Mouse (Mus musculus) midbrain, embryonic 11.5 days (tissue): ENCODE data around the gene Gzma. TPM values are rescaled to one million over a fixed set of nuclear protein-coding genes. Genes with fewer than 3 reads are reported as not detected.

Experiments used
- ATAC-seq: fragments of 200-750 bp; cut with Nextera tagmentation; 2 replicates; pipeline ENCODE4 v1.8.0; 2017; ENCODE audit warnings: moderate TSS enrichment, moderate library complexity; ENCODE audit not compliant: low FRiP score
- DNase-seq: peaks from one replicate; pipeline ENCODE4 v3.0.0; 2015; ENCODE audit warnings: low spot score; ENCODE audit errors: missing footprints
- H3K27ac ChIP-seq: fragments of 300-500 bp; sonication (generic); 2 replicates; pipeline ENCODE4 v1.5.1; 2014; ENCODE audit warnings: low read depth, low read length
- H3K27me3 ChIP-seq: fragments of 300-500 bp; sonication (generic); 2 replicates; pipeline ENCODE4 v1.6.1; 2014; ENCODE audit warnings: mild to moderate bottlenecking, low read length, moderate library complexity, mixed read lengths; ENCODE audit not compliant: control insufficient read depth, insufficient read depth
- H3K36me3 ChIP-seq: fragments of 300-500 bp; sonication (generic); 2 replicates; pipeline ENCODE4 v1.6.1; 2014; ENCODE audit warnings: mild to moderate bottlenecking, low read length, moderate library complexity, mixed read lengths; ENCODE audit not compliant: control insufficient read depth, insufficient read depth
- H3K4me1 ChIP-seq: fragments of 300-500 bp; sonication (generic); 2 replicates; pipeline ENCODE4 v1.6.1; 2014; ENCODE audit warnings: low read length; ENCODE audit not compliant: control insufficient read depth, insufficient read depth
- H3K4me2 ChIP-seq: fragments of 300-500 bp; sonication (generic); 2 replicates; pipeline ENCODE4 v1.6.1; 2014; ENCODE audit warnings: mild to moderate bottlenecking, moderate library complexity
- H3K4me3 ChIP-seq: fragments of 300-500 bp; sonication (generic); 2 replicates; pipeline ENCODE4 v1.5.1; 2014; ENCODE audit warnings: low read depth, low read length
- H3K9ac ChIP-seq: fragments of 300-500 bp; sonication (generic); 2 replicates; pipeline ENCODE4 v1.6.1; 2014; ENCODE audit warnings: low read length
- H3K9me3 ChIP-seq: fragments of 300-500 bp; sonication (generic); 2 replicates; pipeline ENCODE4 v1.6.1; 2016; ENCODE audit warnings: low read length; ENCODE audit not compliant: control insufficient read depth
- WGBS: fragments of 180-500 bp; shearing (Covaris S2); extraction: QIAGEN DNeasy Blood & Tissue Kit; methylation state at CpG from one replicate; pipeline ENCODE4 v1.1.7; 2014; 5-methylcytosine and 5-hydroxymethylcytosine counted together
- polyA plus RNA-seq: library from polyadenylated mRNA; unstranded; fragments of >200 nt; fragmentation: Nextera tagmentation; extraction: Ambion mirVana; gene quantifications from 2 replicates; pipeline ENCODE4 v1.2.1, GENCODE M21; 2014

Gene Gzma
- not detected in 2 replicates for polyA plus RNA-seq

DNA sequence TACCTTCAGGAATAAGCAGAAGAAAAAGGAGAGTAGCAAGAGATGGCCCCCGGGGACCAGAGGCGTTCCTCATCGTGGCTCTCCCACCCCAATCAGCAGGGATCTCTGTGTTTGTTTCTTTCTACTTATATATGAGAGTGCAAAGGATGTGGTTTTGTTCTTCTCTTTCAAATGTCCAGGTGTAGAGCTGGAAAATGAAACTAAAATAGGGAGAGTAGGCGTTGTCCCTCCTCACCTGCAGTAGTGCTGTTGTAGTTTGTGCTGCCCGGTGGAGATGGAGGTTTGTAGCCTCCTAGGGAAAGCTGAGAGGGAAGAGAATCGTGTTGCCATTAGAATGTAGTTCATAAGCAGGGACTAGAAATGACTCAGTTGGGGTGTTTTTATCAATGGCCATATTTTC lies at the start of gene Gzma:
TSS of gene Gzma (minus strand) at position 103 of the 400 bp plus-strand sequence.
- H3K27me3 ChIP-seq = no peaks in the 10 kb centered on the region
- no peaks in the 10 kb centered on the region for H3K4me1 ChIP-seq
- H3K27ac ChIP-seq = no peak within 1 kb of the TSS
- H3K4me3 ChIP-seq = no peak within 1 kb of the TSS
- DNase-seq (no peak), ATAC-seq (no peak)
- H3K4me2 ChIP-seq = no peak within 1 kb of the TSS
- H3K9me3 ChIP-seq = no peaks in the 10 kb centered on the region
- H3K9ac ChIP-seq = no peak within 1 kb of the TSS
- H3K36me3 ChIP-seq = no peaks in the 10 kb centered on the region
- WGBS = 85% methylated on average over 6 of the region's 6 CpGs

DNA sequence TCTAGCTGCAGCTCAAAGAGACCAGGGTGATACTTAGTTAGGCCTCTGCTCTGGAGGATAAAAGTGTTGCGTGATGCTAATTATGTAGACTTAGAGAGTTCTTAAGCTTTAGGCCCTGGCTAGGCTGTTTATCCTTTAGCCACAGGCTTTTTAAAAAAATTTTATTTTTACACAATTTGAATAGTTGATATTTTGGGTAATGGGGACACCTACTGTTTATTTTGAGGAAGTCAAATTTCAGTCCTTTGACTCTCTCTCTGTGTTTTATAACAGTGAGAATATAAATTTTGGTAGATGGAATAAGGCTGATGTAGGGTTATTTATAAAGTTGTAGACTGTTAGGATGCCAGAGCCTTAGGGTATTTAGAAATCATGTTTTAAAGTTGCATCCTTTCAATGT lies 38.8 kb upstream of the Gzma start:
- no peak overlapping the region for H3K9ac ChIP-seq
- no peak overlapping the region for H3K27ac ChIP-seq
- 89% methylated on average over 1 of the region's 1 CpGs for WGBS
- no peaks in the 10 kb centered on the region for H3K27me3 ChIP-seq
- H3K4me2 ChIP-seq = no peak overlapping the region
- H3K36me3 ChIP-seq = no peaks in the 10 kb centered on the region
- no peak overlapping the region for H3K4me3 ChIP-seq
- no peaks in the 10 kb centered on the region for H3K4me1 ChIP-seq
- DNase-seq (no peak), ATAC-seq (no peak)
- H3K9me3 ChIP-seq = no peaks in the 10 kb centered on the region

DNA sequence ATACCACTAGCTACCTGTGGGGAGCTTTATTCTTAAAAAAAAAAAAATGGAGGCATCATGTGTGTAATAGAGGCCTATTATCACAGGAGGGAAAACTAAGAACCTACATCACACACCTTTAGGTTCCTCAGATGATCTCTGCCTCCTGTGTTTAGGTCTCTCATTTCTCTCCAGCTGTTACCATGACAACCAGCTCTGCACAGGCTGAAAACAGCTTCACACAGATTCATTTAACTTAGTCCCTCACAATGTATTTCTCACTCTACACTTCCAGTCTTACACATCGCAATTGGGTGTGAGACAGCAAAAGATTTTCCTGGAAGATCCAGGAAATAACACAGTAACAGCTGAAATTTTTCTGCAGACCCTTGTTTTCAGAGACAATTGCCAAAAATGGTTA lies 29.2 kb upstream of the Gzma start:
- Histone ChIP-seq H3K9me3 (no peaks in the 10 kb centered on the region), H3K27ac (no peak overlapping the region), H3K4me2 (no peak overlapping the region), H3K4me1 (no peaks in the 10 kb centered on the region), H3K27me3 (no peaks in the 10 kb centered on the region), H3K36me3 (no peaks in the 10 kb centered on the region), H3K9ac (no peak overlapping the region), H3K4me3 (no peak overlapping the region)
- ATAC-seq (no peak), DNase-seq (no peak)
- WGBS = 93% methylated on average over 1 of the region's 1 CpGs

DNA sequence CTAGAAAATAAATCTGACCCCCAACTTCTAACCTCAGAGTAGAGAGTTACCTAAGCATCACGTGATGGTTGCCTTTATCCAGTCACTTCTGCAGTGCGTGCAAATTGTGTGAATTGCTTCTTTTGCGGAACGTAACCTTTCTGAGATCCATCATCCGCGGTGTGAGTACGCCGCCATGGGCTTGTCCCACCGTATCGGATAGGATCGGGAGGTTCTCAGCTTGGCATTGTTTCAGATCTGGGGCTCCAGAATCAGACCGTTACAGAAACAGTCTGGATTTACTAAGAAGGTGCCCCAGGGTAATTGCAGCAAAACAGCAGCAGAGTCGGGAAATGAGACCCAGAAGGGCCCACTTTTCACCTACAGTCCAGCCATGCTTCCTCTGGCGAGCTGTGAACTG lies 20.5 kb upstream of the Gzma start:
- Histone ChIP-seq H3K4me1 (no peaks in the 10 kb centered on the region), H3K9me3 (no peaks in the 10 kb centered on the region), H3K4me3 (no peak overlapping the region), H3K9ac (no peak overlapping the region), H3K27ac (no peak overlapping the region), H3K27me3 (no peaks in the 10 kb centered on the region), H3K4me2 (no peak overlapping the region), H3K36me3 (no peaks in the 10 kb centered on the region)
- ATAC-seq = no peak
- DNase-seq = no peak
- WGBS = 91% methylated on average over 14 of the region's 14 CpGs

DNA sequence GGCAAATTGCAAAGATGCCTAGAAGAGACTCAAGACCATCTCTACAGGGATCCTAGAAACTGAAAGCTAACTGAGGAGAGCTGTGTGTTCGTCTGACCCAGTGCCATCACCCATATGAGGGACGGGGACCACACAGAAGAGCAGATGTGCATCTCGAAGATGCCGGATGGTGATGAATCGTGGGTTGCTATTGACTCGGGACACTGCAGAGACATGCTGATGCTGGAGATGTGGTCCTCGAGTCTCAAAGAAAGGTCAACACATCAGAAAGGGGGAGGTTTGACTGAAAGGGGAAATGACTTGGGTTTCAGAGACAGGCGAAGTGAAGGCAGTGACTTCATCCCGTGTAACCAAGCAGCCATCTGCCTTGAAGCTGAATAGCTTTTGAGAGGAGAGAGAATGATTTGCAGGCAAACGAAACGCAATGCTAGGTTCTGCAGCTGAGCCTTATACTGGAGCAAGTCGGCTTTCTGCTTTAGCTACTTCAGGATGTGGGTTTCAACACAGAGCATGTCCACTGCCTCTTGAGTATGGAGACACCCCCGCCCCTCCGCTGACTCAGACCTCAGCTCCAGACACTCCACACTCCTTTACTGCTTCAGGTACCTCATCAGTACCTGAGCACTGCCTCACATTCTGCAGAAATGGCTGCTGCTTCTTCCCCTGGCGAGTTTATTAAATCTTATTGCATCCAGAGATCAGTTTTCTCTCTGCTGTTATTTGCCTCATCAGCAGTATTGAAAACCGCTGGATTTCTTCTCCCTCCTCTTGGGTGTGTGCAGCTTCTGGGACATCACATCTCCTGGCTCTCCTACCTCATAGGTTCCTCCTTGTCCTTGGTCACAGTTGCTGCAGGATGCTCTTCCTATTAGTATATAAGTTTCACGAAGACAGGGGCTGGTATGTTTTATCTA lies 19.8 kb upstream of the Gzma start:
- Histone ChIP-seq H3K9me3 (no peaks in the 10 kb centered on the region), H3K4me1 (no peaks in the 10 kb centered on the region), H3K9ac (no peak overlapping the region), H3K36me3 (no peaks in the 10 kb centered on the region), H3K27ac (no peak overlapping the region), H3K27me3 (no peaks in the 10 kb centered on the region), H3K4me2 (no peak overlapping the region), H3K4me3 (no peak overlapping the region)
- WGBS = 87% methylated on average over 17 of the region's 17 CpGs
- DNase-seq = no peak
- no peak for ATAC-seq

DNA sequence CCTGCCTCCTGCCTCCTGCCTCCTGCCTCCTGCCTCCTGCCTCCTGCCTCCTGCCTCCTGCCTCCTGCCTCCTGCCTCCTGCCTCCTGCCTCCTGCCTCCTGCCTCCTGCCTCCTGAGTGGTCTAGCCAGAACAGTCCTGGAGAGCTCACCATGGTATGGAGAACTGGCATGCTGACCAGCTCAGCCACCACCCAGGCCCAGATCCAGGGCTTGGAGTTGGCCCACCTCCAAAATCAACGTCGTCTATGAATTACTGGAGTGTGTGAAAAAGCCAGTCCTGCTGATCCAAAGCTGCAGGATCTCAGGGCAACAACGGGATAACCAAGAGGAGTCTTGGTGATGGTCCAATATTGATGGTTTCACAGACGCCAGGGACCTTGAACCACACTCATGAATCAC lies 18.2 kb upstream of the Gzma start:
- Histone ChIP-seq H3K4me2 (no peak overlapping the region), H3K4me1 (no peaks in the 10 kb centered on the region), H3K36me3 (no peaks in the 10 kb centered on the region), H3K9ac (no peak overlapping the region), H3K27ac (no peak overlapping the region), H3K27me3 (no peaks in the 10 kb centered on the region), H3K4me3 (no peak overlapping the region), H3K9me3 (no peaks in the 10 kb centered on the region)
- ATAC-seq (no peak), DNase-seq (no peak)
- WGBS = 83% methylated on average over 4 of the region's 4 CpGs

DNA sequence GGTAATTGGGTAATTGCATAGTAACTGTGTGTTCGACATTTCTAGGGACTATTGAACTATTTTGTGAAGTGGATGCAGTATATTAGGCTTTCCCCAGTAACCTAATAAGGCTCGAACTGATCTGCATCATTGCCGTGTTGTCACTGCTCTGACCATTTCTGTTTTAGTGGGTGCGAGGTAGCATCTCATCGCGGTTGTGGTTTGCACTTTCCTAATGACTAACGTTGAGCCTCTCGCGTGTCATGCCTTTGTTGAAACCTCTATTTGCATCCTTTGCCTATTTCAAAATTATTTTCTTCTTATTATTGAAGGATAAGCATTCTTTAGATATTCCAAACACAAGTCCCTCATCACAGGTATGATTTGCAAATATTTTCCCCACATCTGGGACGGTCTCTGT lies 4.0 kb upstream of the Gzma start:
- Histone ChIP-seq H3K27me3 (no peaks in the 10 kb centered on the region), H3K27ac (no peak overlapping the region), H3K36me3 (no peaks in the 10 kb centered on the region), H3K4me2 (no peak overlapping the region), H3K9me3 (no peaks in the 10 kb centered on the region), H3K9ac (no peak overlapping the region), H3K4me3 (no peak overlapping the region), H3K4me1 (no peaks in the 10 kb centered on the region)
- 95% methylated on average over 10 of the region's 10 CpGs for WGBS
- DNase-seq = no peak
- no peak for ATAC-seq

DNA sequence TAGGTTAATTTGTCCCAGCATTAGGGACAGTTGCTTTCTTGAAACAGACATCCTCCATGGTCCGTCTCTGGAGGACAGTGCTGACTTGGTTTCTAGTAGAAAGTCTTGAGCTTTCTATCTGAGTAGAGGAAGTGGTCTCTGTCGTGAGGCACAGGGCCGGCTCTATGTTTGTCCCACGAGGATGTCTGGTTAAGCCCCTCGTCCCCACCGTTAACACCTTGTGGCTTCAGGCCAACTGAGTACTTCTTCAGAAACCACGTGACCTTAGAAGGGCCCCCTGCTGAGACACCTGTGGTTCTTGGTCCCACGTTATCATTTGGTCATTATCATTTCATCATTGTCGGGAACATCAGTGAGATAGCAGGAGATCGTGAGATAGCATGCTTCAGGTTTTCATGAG lies 1.0 kb upstream of the Gzma start:
- ATAC-seq = no peak

DNA sequence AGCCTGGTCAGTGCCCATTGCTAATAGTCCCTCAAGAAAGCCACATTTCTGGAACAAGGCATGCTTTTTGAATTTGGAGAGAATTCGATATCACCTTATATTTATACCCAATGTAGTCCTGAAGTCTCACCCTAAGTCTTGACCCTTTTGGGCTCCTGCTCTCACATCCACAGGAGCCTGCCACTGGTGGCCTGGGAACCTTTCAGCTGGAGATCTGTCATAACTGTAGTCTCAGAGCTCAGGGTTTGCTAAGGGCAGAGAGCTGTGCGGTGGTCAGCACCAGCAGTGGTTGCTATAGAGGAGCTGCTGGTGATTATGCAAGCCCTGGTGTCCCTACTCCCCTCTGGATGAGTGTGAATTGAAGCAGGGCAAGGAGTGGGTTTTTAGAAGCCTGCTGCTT lies 2.4 kb downstream of the Gzma start:
- no peaks in the 10 kb centered on the region for H3K4me1 ChIP-seq
- no peak overlapping the region for H3K9ac ChIP-seq
- no peak overlapping the region for H3K4me2 ChIP-seq
- ATAC-seq (no peak), DNase-seq (no peak)
- no peaks in the 10 kb centered on the region for H3K36me3 ChIP-seq
- no peaks in the 10 kb centered on the region for H3K27me3 ChIP-seq
- H3K4me3 ChIP-seq = no peak overlapping the region
- no peaks in the 10 kb centered on the region for H3K9me3 ChIP-seq
- 92% methylated on average over 2 of the region's 2 CpGs for WGBS
- H3K27ac ChIP-seq = no peak overlapping the region

More for the DNA sequence above, 1.0 kb upstream of the Gzma start:
- Histone ChIP-seq H3K4me2 (no peak overlapping the region), H3K27ac (no peak overlapping the region), H3K4me3 (no peak overlapping the region), H3K27me3 (no peaks in the 10 kb centered on the region), H3K9ac (no peak overlapping the region), H3K36me3 (no peaks in the 10 kb centered on the region), H3K4me1 (no peaks in the 10 kb centered on the region), H3K9me3 (no peaks in the 10 kb centered on the region)
- 83% methylated on average over 10 of the region's 10 CpGs for WGBS
- no peak for DNase-seq
